In genomic region chr1:52753828-52754227, GRCm38 (mm10) we compare ENCODE assay signal across 13 mouse cellular contexts.
"Had no signal": no experiment of that assay in that cellular context is flagged by ENCODE, and none has a peak within 500 bp of the region (broad histone marks: within the 10 kb centered on the region; RNA-seq: fewer than 3 reads in every experiment).

No protein-coding gene starts in this region.

- H3K9ac ChIP-seq: limb, embryonic 15.5 days; liver, embryonic 12.5 days; lung, embryonic 14.5 days; midbrain, embryonic 13.5 days; neural tube, embryonic 15.5 days had no signal

- ATAC-seq: liver, embryonic 12.5 days; midbrain, embryonic 13.5 days had no signal

- DNase-seq: kidney, adult 11 months; kidney, adult 9 months; kidney, postnatal 10 days; lung, embryonic 14.5 days; lung, postnatal 10 days; lung, postnatal 4 days; right cerebral cortex, postnatal 14 days; thymus, postnatal 36 days had no signal

- H3K4me3 ChIP-seq: left cerebral cortex, adult 2 months; limb, embryonic 15.5 days; liver, embryonic 12.5 days; midbrain, embryonic 13.5 days; neural tube, embryonic 15.5 days had no signal

- H3K9me3 ChIP-seq: limb, embryonic 15.5 days; liver, embryonic 12.5 days; midbrain, embryonic 13.5 days; neural tube, embryonic 15.5 days had no signal

- H3K27me3 ChIP-seq: limb, embryonic 15.5 days; liver, embryonic 12.5 days; midbrain, embryonic 13.5 days; neural tube, embryonic 15.5 days had no signal

- H3K4me2 ChIP-seq: limb, embryonic 15.5 days; liver, embryonic 12.5 days; lung, embryonic 14.5 days; midbrain, embryonic 13.5 days; neural tube, embryonic 15.5 days had no signal

- H3K4me1 ChIP-seq: limb, embryonic 15.5 days; neural tube, embryonic 15.5 days had no signal

- H3K36me3 ChIP-seq: limb, embryonic 15.5 days; liver, embryonic 12.5 days; midbrain, embryonic 13.5 days; neural tube, embryonic 15.5 days had no signal

- H3K27ac ChIP-seq: left cerebral cortex, adult 2 months; limb, embryonic 15.5 days; liver, embryonic 12.5 days; midbrain, embryonic 13.5 days; neural tube, embryonic 15.5 days had no signal
